Mouse (Mus musculus): Measurements from ENCODE around the gene Nudt19. TPM values are rescaled to one million over a fixed set of nuclear protein-coding genes. Genes with fewer than 3 reads are reported as not detected.
A peak's percentile ranks its signal among the peaks of the same experiment; 100 is the strongest.

The Nudt19 gene
- polyA plus RNA-seq, 1 experiment from 2014 or later, result 128 TPM

DNA sequence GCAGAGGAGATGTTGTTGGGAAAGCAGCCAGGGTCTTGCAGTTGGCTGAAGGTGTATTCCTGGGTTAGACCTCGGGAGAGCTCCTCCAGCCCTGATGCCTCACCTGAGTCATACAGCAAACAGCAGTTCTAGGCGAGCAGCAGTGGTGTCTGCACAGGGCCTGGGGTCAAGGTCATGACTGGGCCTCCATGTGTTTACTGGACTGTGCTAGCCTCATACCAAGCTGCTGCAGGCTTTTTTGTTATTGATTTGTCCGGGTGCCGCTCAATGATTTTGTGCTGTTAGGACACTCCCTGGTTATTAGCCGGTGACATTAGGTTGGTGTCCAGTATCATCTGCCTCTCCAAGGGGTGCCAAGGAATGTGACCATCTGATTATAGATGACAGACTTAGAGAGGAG lies 31.6 kb upstream of the Nudt19 start:
- peaks cover 20% of the 10 kb centered on the region for H3K27me3 ChIP-seq (replicated peaks; ENCODE audit: control insufficient read depth, insufficient read depth, low read length)
- H3K9ac ChIP-seq (ENCODE audit: low read depth, low read length), result no peak overlapping the region
- WGBS, result 46% methylated on average over 5 of the region's 5 CpGs
- H3K4me3 ChIP-seq (ENCODE audit: low read length), result no peak overlapping the region
- no peaks in the 10 kb centered on the region for H3K9me3 ChIP-seq (ENCODE audit: control insufficient read depth, low read length)
- no peak overlapping the region for H3K4me2 ChIP-seq (ENCODE audit: low read depth, low read length)
- no peak for ATAC-seq
- H3K27ac ChIP-seq (ENCODE audit: low read length), result no peak overlapping the region
- peaks cover 9% of the 10 kb centered on the region; the same call in 1 of the 2 replicates for H3K36me3 ChIP-seq (ENCODE audit: control insufficient read depth, insufficient read depth, low read length)
- peaks cover 17% of the 10 kb centered on the region for H3K4me1 ChIP-seq (ENCODE audit: control insufficient read depth, insufficient read depth, low read length)

DNA sequence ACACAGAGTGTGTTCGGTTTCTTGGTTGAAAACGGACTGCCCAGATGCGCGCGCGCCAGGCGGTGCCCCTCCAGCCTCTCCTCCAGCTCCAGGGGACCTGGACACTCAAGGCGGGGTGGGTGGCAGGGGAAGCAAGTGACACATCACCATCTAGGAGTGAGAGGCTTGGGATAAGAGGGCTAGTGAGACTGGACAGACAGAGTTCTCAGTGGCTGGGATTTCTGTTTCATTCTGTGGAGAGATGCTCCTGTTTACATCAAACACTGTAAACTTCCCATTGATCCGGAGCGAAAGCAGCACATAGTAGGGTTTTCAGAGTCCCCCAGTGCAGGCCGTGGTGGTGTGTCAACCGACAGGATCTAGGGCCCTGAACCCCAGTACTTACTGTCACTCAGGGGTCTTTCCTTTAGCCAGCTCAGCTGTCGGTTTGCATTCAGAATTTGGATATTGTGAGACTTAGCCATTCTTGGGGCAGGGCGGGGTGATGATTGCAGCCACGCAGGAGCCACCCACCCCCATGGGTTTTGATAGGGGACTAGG lies 30.9 kb upstream of the Nudt19 start:
- Histone ChIP-seq H3K4me3 (ENCODE audit: low read length) (peak overlapping the region; percentile 76), H3K27me3 (replicated peaks; ENCODE audit: control insufficient read depth, insufficient read depth, low read length) (peaks cover 24% of the 10 kb centered on the region), H3K9ac (ENCODE audit: low read depth, low read length) (peak overlapping the region; percentile 81), H3K9me3 (ENCODE audit: control insufficient read depth, low read length) (no peaks in the 10 kb centered on the region), H3K4me1 (ENCODE audit: control insufficient read depth, insufficient read depth, low read length) (peaks cover 17% of the 10 kb centered on the region), H3K27ac (ENCODE audit: low read length) (no peak overlapping the region), H3K36me3 (ENCODE audit: control insufficient read depth, insufficient read depth, low read length) (0 out of 2 replicates have a peak, but pooled peaks cover 3% of the 10 kb centered on the region), H3K4me2 (ENCODE audit: low read depth, low read length) (peak overlapping the region; percentile 90)
- WGBS, result 19% methylated on average over 15 of the region's 15 CpGs
- ATAC-seq, result no peak

DNA sequence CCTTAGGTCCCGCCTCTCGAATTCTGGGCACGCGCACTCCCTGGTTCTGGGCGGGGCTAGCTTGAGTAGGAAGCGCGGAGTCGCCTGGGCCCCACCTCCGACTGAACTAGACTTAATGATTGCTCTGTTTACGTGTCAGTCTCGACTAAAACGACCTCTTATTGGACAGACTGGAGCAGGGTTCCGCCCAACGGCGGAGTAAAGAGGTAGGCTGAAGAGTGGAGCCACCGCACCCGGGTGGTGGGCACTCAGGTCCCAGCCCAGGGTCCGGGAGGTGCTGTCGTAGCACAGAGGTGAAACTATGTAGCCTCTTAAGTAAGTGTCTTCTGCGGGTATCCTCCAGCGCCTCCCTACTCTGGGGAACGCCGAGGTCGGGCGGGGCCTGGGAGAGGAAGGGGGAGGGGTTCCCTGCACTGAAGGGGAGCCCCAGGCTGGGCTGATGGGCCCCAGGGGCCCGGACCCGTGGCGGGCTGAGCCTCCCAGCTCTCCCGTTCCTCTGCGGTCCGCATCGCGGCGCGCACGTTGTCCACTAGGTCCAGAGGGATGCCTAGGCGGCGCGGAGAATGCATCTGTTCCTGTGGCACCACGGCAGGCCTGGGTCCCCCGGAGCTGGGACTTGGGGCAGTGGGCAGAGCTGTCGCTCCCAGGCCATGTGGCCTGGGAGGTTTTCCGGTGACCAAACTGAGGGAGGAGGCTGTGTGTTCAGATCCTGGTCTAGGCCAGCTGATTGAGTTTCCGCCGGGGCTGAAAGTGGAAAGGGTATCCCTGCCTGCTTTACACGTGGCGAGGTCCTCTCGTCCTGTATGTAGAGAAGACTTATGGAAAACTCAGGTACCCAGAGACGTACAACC lies 30.2 kb upstream of the Nudt19 start, which contains the start of gene Ankrd27:
Gene Ankrd27, plus strand, starts transcription at position 190 of the 851 bp plus-strand sequence.
- Histone ChIP-seq H3K9ac (ENCODE audit: low read depth, low read length) (peak within 1 kb of the TSS; percentile 81), H3K4me1 (ENCODE audit: control insufficient read depth, insufficient read depth, low read length) (peaks cover 17% of the 10 kb centered on the region), H3K27ac (ENCODE audit: low read length) (peak within 1 kb of the TSS; percentile 57), H3K36me3 (ENCODE audit: control insufficient read depth, insufficient read depth, low read length) (no peaks in the 10 kb centered on the region), H3K9me3 (ENCODE audit: control insufficient read depth, low read length) (no peaks in the 10 kb centered on the region), H3K27me3 (replicated peaks; ENCODE audit: control insufficient read depth, insufficient read depth, low read length) (peaks cover 24% of the 10 kb centered on the region), H3K4me2 (ENCODE audit: low read depth, low read length) (peak within 1 kb of the TSS; percentile 90), H3K4me3 (ENCODE audit: low read length) (peak within 1 kb of the TSS; percentile 76)
- peak; percentile 98 for ATAC-seq
- under 1% methylated on average over 49 of the region's 49 CpGs for WGBS

DNA sequence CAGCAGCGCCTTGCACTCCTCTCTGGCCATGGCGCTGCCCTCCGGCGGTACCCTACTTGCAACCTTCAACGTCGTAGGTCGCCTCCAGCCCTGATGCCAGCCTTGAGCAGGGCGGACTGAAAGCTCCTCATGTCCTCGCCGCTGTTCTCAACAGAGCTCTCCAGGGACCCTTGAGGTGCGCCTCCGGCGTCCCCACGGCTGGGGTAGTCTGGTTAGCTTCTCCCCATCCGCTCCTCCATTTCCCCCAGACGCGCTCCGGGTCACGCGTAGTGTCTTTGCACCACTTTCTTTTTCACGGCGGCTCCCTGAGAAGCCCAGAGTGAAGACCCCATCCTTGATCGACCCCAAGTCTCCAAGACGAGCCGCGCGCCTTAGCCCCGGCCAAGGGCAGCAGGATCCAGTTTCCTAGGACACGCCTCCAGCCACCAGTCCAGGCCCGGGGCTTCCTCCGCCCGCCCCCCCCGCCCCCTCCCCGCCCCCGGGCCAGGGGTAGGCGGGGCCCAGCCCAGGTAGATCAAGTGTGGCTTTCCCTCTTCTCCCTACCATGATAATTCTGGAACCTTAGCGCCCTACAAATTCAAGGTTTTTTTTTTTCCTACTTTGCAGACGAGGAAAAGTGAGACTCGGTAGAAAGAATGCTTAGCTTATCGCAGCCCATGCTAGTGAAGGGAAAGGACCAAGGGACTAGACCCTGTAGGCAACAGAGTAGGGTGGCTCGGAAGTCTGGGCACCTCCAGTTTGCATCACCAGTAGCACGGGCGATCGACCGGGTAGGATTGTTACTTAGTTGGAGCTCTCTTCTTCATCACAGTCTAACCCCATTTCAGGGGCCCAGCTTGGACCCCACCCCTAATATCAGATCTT lies 29.3 kb upstream of the Nudt19 start, which contains the start of gene Rgs9bp:
Gene Rgs9bp, minus strand, starts transcription at position 392 of the 864 bp plus-strand sequence.
- Histone ChIP-seq H3K36me3 (ENCODE audit: control insufficient read depth, insufficient read depth, low read length) (no peaks in the 10 kb centered on the region), H3K27me3 (replicated peaks; ENCODE audit: control insufficient read depth, insufficient read depth, low read length) (peaks cover 24% of the 10 kb centered on the region), H3K27ac (ENCODE audit: low read length) (peak within 1 kb of the TSS; percentile 57), H3K9ac (ENCODE audit: low read depth, low read length) (peak within 1 kb of the TSS; percentile 81), H3K9me3 (ENCODE audit: control insufficient read depth, low read length) (no peaks in the 10 kb centered on the region), H3K4me2 (ENCODE audit: low read depth, low read length) (peak within 1 kb of the TSS; percentile 90), H3K4me1 (ENCODE audit: control insufficient read depth, insufficient read depth, low read length) (peaks cover 17% of the 10 kb centered on the region), H3K4me3 (ENCODE audit: low read length) (peak within 1 kb of the TSS; percentile 76)
- peak; percentile 85 for ATAC-seq
- WGBS, result under 1% methylated on average over 45 of the region's 45 CpGs

DNA sequence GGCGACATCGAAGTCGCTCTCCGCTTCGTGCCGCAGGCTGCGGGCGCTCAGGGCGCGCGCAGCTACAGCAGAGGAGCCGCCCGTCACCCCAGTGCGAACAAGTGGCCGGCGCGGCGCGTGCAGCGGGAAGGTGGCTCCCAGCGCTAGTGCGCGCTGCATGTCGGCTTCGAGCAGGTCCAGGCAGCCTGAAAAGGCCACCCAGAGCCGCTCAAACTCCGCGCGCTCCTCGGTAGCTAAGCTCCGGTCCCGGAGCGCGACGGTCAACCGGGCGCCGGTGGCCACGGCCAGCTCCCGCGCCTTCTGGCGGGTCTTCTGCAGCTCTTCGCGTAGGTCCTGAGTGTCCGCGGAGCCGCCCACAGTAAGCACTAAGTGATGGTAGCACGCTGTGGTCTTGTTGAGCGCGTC lies 28.7 kb upstream of the Nudt19 start:
- Histone ChIP-seq H3K27ac (ENCODE audit: low read length) (no peak overlapping the region), H3K9me3 (ENCODE audit: control insufficient read depth, low read length) (no peaks in the 10 kb centered on the region), H3K27me3 (replicated peaks; ENCODE audit: control insufficient read depth, insufficient read depth, low read length) (peaks cover 24% of the 10 kb centered on the region), H3K4me1 (ENCODE audit: control insufficient read depth, insufficient read depth, low read length) (peaks cover 17% of the 10 kb centered on the region), H3K4me3 (ENCODE audit: low read length) (peak overlapping the region; percentile 76), H3K4me2 (ENCODE audit: low read depth, low read length) (peak overlapping the region; percentile 90), H3K9ac (ENCODE audit: low read depth, low read length) (peak overlapping the region; percentile 65), H3K36me3 (ENCODE audit: control insufficient read depth, insufficient read depth, low read length) (no peaks in the 10 kb centered on the region)
- no peak for ATAC-seq
- WGBS, result under 1% methylated on average over 50 of the region's 50 CpGs

DNA sequence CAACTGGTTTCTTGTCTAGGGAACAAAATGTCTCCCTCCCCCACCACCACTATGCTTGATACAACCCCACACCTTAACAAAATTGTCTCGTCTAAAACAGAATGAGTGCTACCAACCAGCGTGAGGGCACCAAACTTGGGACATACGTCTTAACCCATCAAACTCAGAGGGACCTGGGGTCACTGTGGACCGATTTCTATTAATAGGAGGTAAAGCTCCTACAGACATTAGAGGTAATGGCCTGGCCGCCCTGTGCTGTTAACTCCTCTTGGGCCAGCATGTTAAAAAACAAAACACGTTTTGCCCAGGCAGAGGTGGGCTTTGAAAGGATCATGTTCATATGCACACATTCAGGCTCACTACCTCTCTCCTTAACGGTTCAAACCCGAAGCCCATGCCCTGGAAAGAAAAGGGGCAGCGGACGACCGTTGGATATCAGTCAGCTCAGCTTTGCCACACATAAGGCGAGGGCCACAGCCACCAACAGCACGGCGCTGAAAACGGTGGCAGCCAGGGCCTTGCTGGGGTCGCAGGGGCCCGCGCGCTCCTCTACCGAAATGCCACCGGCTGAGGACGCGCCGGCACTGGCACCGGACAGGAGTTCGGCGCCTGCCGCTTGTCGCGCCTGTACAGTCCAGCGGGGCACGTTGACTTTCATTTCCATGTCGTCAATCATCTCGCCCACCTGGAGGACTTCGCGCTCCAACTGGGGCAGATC lies 28.1 kb upstream of the Nudt19 start:
- ATAC-seq, result no peak
- H3K4me2 ChIP-seq (ENCODE audit: low read depth, low read length), result peak overlapping the region; percentile 90
- H3K27ac ChIP-seq (ENCODE audit: low read length), result no peak overlapping the region
- peak overlapping the region; percentile 65 for H3K9ac ChIP-seq (ENCODE audit: low read depth, low read length)
- peak overlapping the region; percentile 76 for H3K4me3 ChIP-seq (ENCODE audit: low read length)
- H3K36me3 ChIP-seq (ENCODE audit: control insufficient read depth, insufficient read depth, low read length), result no peaks in the 10 kb centered on the region
- H3K4me1 ChIP-seq (ENCODE audit: control insufficient read depth, insufficient read depth, low read length), result peaks cover 17% of the 10 kb centered on the region
- 6% methylated on average over 36 of the region's 36 CpGs for WGBS
- H3K27me3 ChIP-seq (replicated peaks; ENCODE audit: control insufficient read depth, insufficient read depth, low read length), result peaks cover 24% of the 10 kb centered on the region
- H3K9me3 ChIP-seq (ENCODE audit: control insufficient read depth, low read length), result no peaks in the 10 kb centered on the region

DNA sequence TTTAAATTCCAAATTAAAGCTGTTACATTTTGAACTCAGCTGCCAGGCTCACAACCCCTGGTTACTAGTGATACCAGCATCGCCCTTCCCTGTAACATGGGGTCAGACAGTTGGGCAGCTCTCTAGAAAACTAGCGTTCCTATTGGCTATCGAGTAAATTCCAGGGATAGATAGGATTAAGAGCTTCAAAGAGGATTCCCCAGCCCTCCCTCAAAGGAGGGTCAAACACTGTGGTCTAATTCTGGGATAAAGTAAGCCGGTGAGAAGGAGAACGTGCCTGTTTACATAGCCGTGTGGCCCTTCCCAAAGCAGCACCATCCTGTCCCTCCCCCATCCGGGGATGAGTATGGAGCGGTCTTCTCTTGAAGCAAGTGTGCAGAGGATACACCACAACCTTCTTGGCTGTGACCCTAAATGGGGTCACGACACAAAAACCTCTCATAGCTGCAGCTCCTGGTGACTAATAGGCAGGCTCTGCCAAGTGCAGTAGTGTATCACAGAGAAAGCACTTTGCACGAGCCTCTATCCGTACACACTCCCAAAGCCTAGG lies 27.4 kb upstream of the Nudt19 start:
- Histone ChIP-seq H3K4me3 (ENCODE audit: low read length) (no peak overlapping the region), H3K36me3 (ENCODE audit: control insufficient read depth, insufficient read depth, low read length) (no peaks in the 10 kb centered on the region), H3K4me1 (ENCODE audit: control insufficient read depth, insufficient read depth, low read length) (peaks cover 17% of the 10 kb centered on the region), H3K27me3 (replicated peaks; ENCODE audit: control insufficient read depth, insufficient read depth, low read length) (peaks cover 24% of the 10 kb centered on the region), H3K9me3 (ENCODE audit: control insufficient read depth, low read length) (no peaks in the 10 kb centered on the region), H3K4me2 (ENCODE audit: low read depth, low read length) (no peak overlapping the region), H3K27ac (ENCODE audit: low read length) (no peak overlapping the region), H3K9ac (ENCODE audit: low read depth, low read length) (no peak overlapping the region)
- no peak for ATAC-seq
- 16% methylated on average over 11 of the region's 11 CpGs for WGBS

DNA sequence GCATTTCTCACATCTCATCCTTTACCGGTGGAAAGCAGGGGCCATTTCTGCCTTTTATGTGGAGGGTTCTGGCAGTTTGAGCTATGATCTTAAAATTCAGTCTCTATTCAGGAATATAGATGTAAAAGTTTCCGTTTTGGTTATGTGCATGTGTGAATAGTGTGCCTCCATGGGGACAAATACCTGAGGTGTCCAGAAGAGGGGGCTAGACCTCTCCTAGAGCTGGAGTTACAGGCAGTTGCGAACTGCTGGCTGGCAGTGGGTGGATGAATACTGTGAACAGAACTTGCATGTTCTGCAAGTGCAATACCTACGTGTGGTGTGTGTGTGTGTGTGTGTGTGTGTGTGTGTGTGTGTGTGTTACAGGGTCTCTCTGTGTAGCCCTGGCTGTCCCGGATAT lies 26.6 kb upstream of the Nudt19 start:
- Histone ChIP-seq H3K4me1 (ENCODE audit: control insufficient read depth, insufficient read depth, low read length) (peaks cover 11% of the 10 kb centered on the region), H3K36me3 (ENCODE audit: control insufficient read depth, insufficient read depth, low read length) (no peaks in the 10 kb centered on the region), H3K4me2 (ENCODE audit: low read depth, low read length) (no peak overlapping the region), H3K4me3 (ENCODE audit: low read length) (no peak overlapping the region), H3K9me3 (ENCODE audit: control insufficient read depth, low read length) (no peaks in the 10 kb centered on the region), H3K9ac (ENCODE audit: low read depth, low read length) (no peak overlapping the region), H3K27me3 (replicated peaks; ENCODE audit: control insufficient read depth, insufficient read depth, low read length) (peaks cover 24% of the 10 kb centered on the region), H3K27ac (ENCODE audit: low read length) (no peak overlapping the region)
- ATAC-seq, result no peak
- 70% methylated on average over 5 of the region's 5 CpGs for WGBS

Measured in intestine, embryonic 16.5 days (tissue).